Mouse (Mus musculus) neural tube, embryonic 15.5 days (tissue): Measurements from ENCODE around the gene Agpat2. TPM values are rescaled to one million over a fixed set of nuclear protein-coding genes. Genes with fewer than 3 reads are reported as not detected.

Experiments used
- ATAC-seq: fragments of 200-750 bp; cut with Nextera tagmentation; 2 replicates; pipeline ENCODE4 v1.8.0; 2017; ENCODE audit warnings: mild to moderate bottlenecking, moderate TSS enrichment, moderate library complexity; ENCODE audit not compliant: low FRiP score
- H3K27ac ChIP-seq: fragments of 300-500 bp; sonication (generic); replicated peaks from 2 replicates; pipeline ENCODE4 v1.5.1; 2015; ENCODE audit warnings: mild to moderate bottlenecking, inconsistent platforms
- H3K27me3 ChIP-seq: fragments of 300-500 bp; sonication (generic); replicated peaks from 2 replicates; pipeline ENCODE4 v1.6.1; 2015; ENCODE audit warnings: inconsistent platforms
- H3K36me3 ChIP-seq: fragments of 300-500 bp; sonication (generic); 2 replicates; pipeline ENCODE4 v1.6.1; 2015; ENCODE audit warnings: inconsistent platforms
- H3K4me1 ChIP-seq: fragments of 300-500 bp; sonication (generic); 2 replicates; pipeline ENCODE4 v1.6.1; 2015; ENCODE audit warnings: inconsistent platforms
- H3K4me2 ChIP-seq: fragments of 300-500 bp; sonication (generic); 2 replicates; pipeline ENCODE4 v1.6.1; 2015; ENCODE audit warnings: inconsistent platforms, mild to moderate bottlenecking, moderate library complexity
- H3K4me3 ChIP-seq: fragments of 300-500 bp; sonication (generic); replicated peaks from 2 replicates; pipeline ENCODE4 v1.5.1; 2015; ENCODE audit warnings: mild to moderate bottlenecking, inconsistent platforms
- H3K9ac ChIP-seq: fragments of 300-500 bp; sonication (generic); replicated peaks from 2 replicates; pipeline ENCODE4 v1.6.1; 2015; ENCODE audit warnings: mild to moderate bottlenecking, inconsistent platforms
- H3K9me3 ChIP-seq: fragments of 300-500 bp; sonication (generic); replicated peaks from 2 replicates; pipeline ENCODE4 v1.6.1; 2016; ENCODE audit warnings: inconsistent platforms
- WGBS: fragments of 180-500 bp; shearing (Covaris S2); methylation state at CpG from one replicate; pipeline ENCODE4 v1.1.7; 2015; ENCODE audit warnings: mixed read lengths; 5-methylcytosine and 5-hydroxymethylcytosine counted together
- polyA plus RNA-seq: library from polyadenylated mRNA; unstranded; fragments of >200 nt; fragmentation: Nextera tagmentation; extraction: Ambion mirVana; gene quantifications from 2 replicates; pipeline ENCODE4 v1.2.1, GENCODE M21; 2015

Agpat2 gene
- polyA plus RNA-seq, 1 experiment from 2014 or later, result 5.5 TPM

GRCm38 (mm10) chr2:26580751-26581150 lies 23.5 kb downstream of the Agpat2 start:
- H3K27ac ChIP-seq, result no peak overlapping the region
- no peak for ATAC-seq
- no peak overlapping the region for H3K4me2 ChIP-seq
- H3K4me3 ChIP-seq, result no peak overlapping the region
- H3K9ac ChIP-seq, result no peak overlapping the region
- 0 out of 2 replicates have a peak, but pooled peaks cover 6% of the 10 kb centered on the region for H3K4me1 ChIP-seq
- H3K27me3 ChIP-seq, result no peaks in the 10 kb centered on the region
- no peaks in the 10 kb centered on the region for H3K36me3 ChIP-seq
- WGBS, result 94% methylated on average over 5 of the region's 5 CpGs
- no peaks in the 10 kb centered on the region for H3K9me3 ChIP-seq

- WGBS, result 96% methylated on average over 1 of the region's 1 CpGs
- Histone ChIP-seq H3K36me3 (no peaks in the 10 kb centered on the region), H3K27me3 (no peaks in the 10 kb centered on the region), H3K4me3 (no peak within 1 kb of the TSS), H3K9me3 (no peaks in the 10 kb centered on the region), H3K4me1 (0 out of 2 replicates have a peak, but pooled peaks cover 6% of the 10 kb centered on the region), H3K9ac (no peak within 1 kb of the TSS), H3K4me2 (no peak within 1 kb of the TSS), H3K27ac (no peak within 1 kb of the TSS)
- no peak for ATAC-seq
These were observed 24.5 kb downstream of the Agpat2 start, which contains the start of gene Egfl7 for GRCm38 (mm10) chr2:26579714-26580113. TSS of gene Egfl7 (plus strand) at chr2:26580014.

- Histone ChIP-seq H3K27ac (0 out of 2 replicates have a peak overlapping the region, but pooled peaks have one; percentile 48), H3K36me3 (no peaks in the 10 kb centered on the region), H3K4me3 (no peak overlapping the region), H3K27me3 (no peaks in the 10 kb centered on the region), H3K4me1 (peaks cover 11% of the 10 kb centered on the region), H3K9ac (0 out of 2 replicates have a peak overlapping the region, but pooled peaks have one; percentile 1), H3K9me3 (no peaks in the 10 kb centered on the region), H3K4me2 (no peak overlapping the region)
- WGBS, result 52% methylated on average over 6 of the region's 6 CpGs
- no peak for ATAC-seq
These were observed 25.8 kb downstream of the Agpat2 start for GRCm38 (mm10) chr2:26578369-26578768.

- ATAC-seq, result no peak
- Histone ChIP-seq H3K36me3 (no peaks in the 10 kb centered on the region), H3K4me3 (no peak overlapping the region), H3K9ac (no peak overlapping the region), H3K4me2 (no peak overlapping the region), H3K4me1 (peaks cover 13% of the 10 kb centered on the region), H3K27ac (no peak overlapping the region), H3K9me3 (no peaks in the 10 kb centered on the region), H3K27me3 (no peaks in the 10 kb centered on the region)
- WGBS, result 64% methylated on average over 4 of the region's 4 CpGs
These were observed 27.8 kb downstream of the Agpat2 start for GRCm38 (mm10) chr2:26576462-26576861.

GRCm38 (mm10) chr2:26575865-26576264 lies 28.4 kb downstream of the Agpat2 start:
- 51% methylated on average over 4 of the region's 4 CpGs for WGBS
- no peak for ATAC-seq
- peaks cover 13% of the 10 kb centered on the region for H3K4me1 ChIP-seq

GRCm38 (mm10) chr2:26575378-26575777 lies 28.8 kb downstream of the Agpat2 start:
- H3K36me3 ChIP-seq, result no peaks in the 10 kb centered on the region
- H3K27me3 ChIP-seq, result no peaks in the 10 kb centered on the region
- peaks cover 13% of the 10 kb centered on the region for H3K4me1 ChIP-seq
- WGBS, result 80% methylated on average over 1 of the region's 1 CpGs
- H3K9me3 ChIP-seq, result no peaks in the 10 kb centered on the region
- no peak for ATAC-seq
- H3K27ac ChIP-seq, result no peak overlapping the region
- H3K9ac ChIP-seq, result no peak overlapping the region
- no peak overlapping the region for H3K4me3 ChIP-seq
- no peak overlapping the region for H3K4me2 ChIP-seq

More at GRCm38 (mm10) chr2:26575865-26576264, 28.4 kb downstream of the Agpat2 start:
- H3K27me3 ChIP-seq, result no peaks in the 10 kb centered on the region
- H3K36me3 ChIP-seq, result no peaks in the 10 kb centered on the region
- no peak overlapping the region for H3K4me3 ChIP-seq
- no peak overlapping the region for H3K27ac ChIP-seq
- H3K9ac ChIP-seq, result no peak overlapping the region
- no peak overlapping the region for H3K4me2 ChIP-seq
- no peaks in the 10 kb centered on the region for H3K9me3 ChIP-seq

GRCm38 (mm10) chr2:26574862-26575261 lies 29.4 kb downstream of the Agpat2 start:
- Histone ChIP-seq H3K4me1 (peaks cover 13% of the 10 kb centered on the region), H3K36me3 (no peaks in the 10 kb centered on the region), H3K4me3 (no peak overlapping the region), H3K9me3 (no peaks in the 10 kb centered on the region), H3K27ac (no peak overlapping the region), H3K4me2 (no peak overlapping the region), H3K27me3 (no peaks in the 10 kb centered on the region), H3K9ac (no peak overlapping the region)
- 19% methylated on average over 5 of the region's 5 CpGs for WGBS
- ATAC-seq, result no peak

GRCm38 (mm10) chr2:26573807-26574206 lies 30.4 kb downstream of the Agpat2 start:
- H3K4me2 ChIP-seq, result peak overlapping the region; percentile 9; the same call in 1 of the 2 replicates
- H3K9me3 ChIP-seq, result no peaks in the 10 kb centered on the region
- no peak overlapping the region for H3K9ac ChIP-seq
- peaks cover 13% of the 10 kb centered on the region for H3K4me1 ChIP-seq
- H3K36me3 ChIP-seq, result no peaks in the 10 kb centered on the region
- WGBS, result 28% methylated on average over 5 of the region's 5 CpGs
- H3K27me3 ChIP-seq, result no peaks in the 10 kb centered on the region
- no peak for ATAC-seq
- no peak overlapping the region for H3K4me3 ChIP-seq
- peak overlapping the region; percentile 23; the same call in 1 of the 2 replicates for H3K27ac ChIP-seq

GRCm38 (mm10) chr2:26573396-26573795 lies 30.8 kb downstream of the Agpat2 start:
- peaks cover 12% of the 10 kb centered on the region for H3K4me1 ChIP-seq
- no peak overlapping the region for H3K4me3 ChIP-seq
- H3K4me2 ChIP-seq, result peak overlapping the region; percentile 9; the same call in 1 of the 2 replicates
- H3K9ac ChIP-seq, result no peak overlapping the region
- no peaks in the 10 kb centered on the region for H3K27me3 ChIP-seq
- H3K27ac ChIP-seq, result peak overlapping the region; percentile 23; the same call in 1 of the 2 replicates
- no peaks in the 10 kb centered on the region for H3K9me3 ChIP-seq
- H3K36me3 ChIP-seq, result no peaks in the 10 kb centered on the region
- ATAC-seq, result peak; percentile 37; the same call in 1 of the 2 replicates
- WGBS, result 47% methylated on average over 12 of the region's 12 CpGs

GRCm38 (mm10) chr2:26571826-26572225 lies 32.4 kb downstream of the Agpat2 start:
- Histone ChIP-seq H3K4me2 (no peak overlapping the region), H3K4me1 (peaks cover 7% of the 10 kb centered on the region), H3K36me3 (no peaks in the 10 kb centered on the region), H3K4me3 (no peak overlapping the region), H3K9ac (no peak overlapping the region), H3K27me3 (no peaks in the 10 kb centered on the region), H3K9me3 (no peaks in the 10 kb centered on the region), H3K27ac (no peak overlapping the region)
- WGBS, result 85% methylated on average over 5 of the region's 5 CpGs
- no peak for ATAC-seq

GRCm38 (mm10) chr2:26571400-26571799 lies 32.8 kb downstream of the Agpat2 start:
- H3K4me1 ChIP-seq, result peaks cover 7% of the 10 kb centered on the region
- H3K9ac ChIP-seq, result no peak overlapping the region
- no peaks in the 10 kb centered on the region for H3K27me3 ChIP-seq
- H3K9me3 ChIP-seq, result no peaks in the 10 kb centered on the region
- no peaks in the 10 kb centered on the region for H3K36me3 ChIP-seq
- ATAC-seq, result no peak
- H3K27ac ChIP-seq, result no peak overlapping the region; the same call in 1 of the 2 replicates
- H3K4me3 ChIP-seq, result no peak overlapping the region
- no peak overlapping the region for H3K4me2 ChIP-seq
- WGBS, result 87% methylated on average over 9 of the region's 9 CpGs

- H3K4me3 ChIP-seq, result no peak overlapping the region
- H3K27me3 ChIP-seq, result no peaks in the 10 kb centered on the region
- H3K4me1 ChIP-seq, result peaks cover 7% of the 10 kb centered on the region
- H3K36me3 ChIP-seq, result no peaks in the 10 kb centered on the region
- 3% methylated on average over 3 of the region's 3 CpGs for WGBS
- no peak overlapping the region for H3K9ac ChIP-seq
- H3K4me2 ChIP-seq, result no peak overlapping the region
- H3K27ac ChIP-seq, result no peak overlapping the region
- ATAC-seq, result no peak
- H3K9me3 ChIP-seq, result no peaks in the 10 kb centered on the region
These were observed 34.2 kb downstream of the Agpat2 start for GRCm38 (mm10) chr2:26570034-26570433.
